Mouse (Mus musculus): ENCODE measurements around the gene Lrrn3.
A peak's percentile ranks its signal among the peaks of the same experiment; 100 is the strongest.

The Lrrn3 gene

DNA sequence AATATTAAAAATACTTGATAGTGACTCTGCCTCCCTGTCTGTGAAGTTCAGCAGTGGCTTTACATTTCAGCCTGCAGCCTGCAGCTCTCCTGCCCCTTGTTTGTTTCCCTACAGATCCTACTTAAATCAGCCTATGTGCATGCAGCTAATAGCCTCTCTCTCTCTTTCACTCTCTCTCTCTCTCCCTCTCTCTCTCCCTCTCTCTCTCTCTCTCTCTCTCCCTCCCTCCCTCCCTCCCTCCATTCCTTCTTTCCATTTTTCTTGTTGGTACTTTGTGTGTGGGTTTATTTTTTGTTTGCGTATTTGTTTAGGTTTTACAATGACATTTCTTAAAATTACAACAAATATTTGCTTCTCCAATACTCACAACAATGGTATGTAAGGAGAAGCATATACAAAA is at the start of gene Lrrn3:
Lrrn3 (minus strand) TSS at position 101 of the 400 bp plus-strand sequence.
- no peak for DNase-seq

DNA sequence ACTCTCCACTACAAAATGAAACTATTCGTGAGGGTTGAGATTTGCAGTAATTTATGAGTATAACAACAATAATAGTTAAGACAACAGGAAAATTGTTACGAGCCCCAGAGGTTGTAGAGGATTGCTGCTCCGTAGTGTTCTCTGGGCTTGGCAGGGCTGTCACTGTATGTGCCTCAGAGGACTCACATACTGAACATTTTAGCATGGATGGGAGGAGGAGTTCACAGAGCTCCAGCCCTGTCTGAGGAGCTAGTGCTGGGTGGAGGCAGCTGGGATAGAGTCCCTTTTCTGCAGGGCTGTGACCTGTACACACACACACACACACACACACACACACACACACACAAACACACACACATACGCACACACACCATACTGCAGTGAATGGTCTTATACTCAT is 42.2 kb upstream of the Lrrn3 start:
- DNase-seq: no peak

DNA sequence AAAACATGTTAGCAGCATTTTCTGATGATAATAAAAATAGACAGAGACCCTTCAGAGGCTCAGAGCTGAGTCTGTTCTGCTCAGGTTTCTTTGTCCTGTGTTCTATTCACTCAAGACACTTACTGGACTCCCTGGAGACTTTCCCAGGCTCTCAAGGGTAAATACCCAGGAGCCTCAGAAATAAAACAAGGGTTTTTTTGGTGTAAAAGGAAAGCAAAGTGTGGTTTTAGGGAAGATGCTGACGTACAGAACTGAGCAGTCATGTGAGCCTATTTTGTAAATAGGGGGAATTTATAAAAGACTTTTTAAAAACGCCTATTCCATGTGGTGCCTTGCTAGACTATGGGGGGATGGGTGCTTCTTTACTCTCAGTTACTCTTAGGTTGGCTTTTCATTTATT is 40.5 kb upstream of the Lrrn3 start:
- DNase-seq: no peak

DNA sequence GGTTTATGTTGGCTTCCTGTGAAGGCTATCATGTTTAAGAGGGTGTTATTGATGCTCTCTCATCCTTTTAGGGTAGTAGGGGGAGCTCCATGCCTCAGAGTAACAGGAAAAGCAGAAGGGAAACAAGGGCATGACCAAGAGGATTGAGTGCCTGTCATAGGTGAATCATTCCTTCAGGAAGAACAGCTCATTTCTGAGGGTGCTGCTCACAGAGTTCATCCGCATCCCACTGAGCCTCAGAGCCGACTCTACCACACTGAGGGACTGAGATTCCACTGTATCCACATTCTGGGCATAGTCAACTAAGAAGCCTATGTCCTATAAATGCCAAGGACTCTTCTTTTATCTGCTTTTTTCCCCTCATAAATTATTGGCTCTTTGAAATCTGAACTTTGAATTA is 35.4 kb upstream of the Lrrn3 start:
- no peak for DNase-seq

DNA sequence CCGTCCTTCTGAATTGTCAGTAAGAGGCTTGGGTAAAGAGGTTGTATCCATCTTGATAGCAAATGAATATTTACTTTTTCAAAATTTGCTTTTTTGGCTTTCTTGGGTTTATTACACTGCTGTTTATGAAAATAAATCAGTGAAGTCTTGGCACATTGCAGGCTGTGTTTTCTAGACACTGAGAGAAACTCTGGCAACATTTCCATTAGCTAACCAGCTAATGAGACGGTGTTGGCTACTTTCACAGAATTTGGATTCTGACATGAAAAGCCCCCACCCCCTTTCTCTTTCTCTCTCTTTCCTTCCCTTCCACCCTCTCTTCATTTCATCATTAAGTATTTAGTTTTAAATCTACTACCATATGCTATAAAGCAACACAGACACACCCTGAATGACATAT is 34.1 kb upstream of the Lrrn3 start:
- no peak for DNase-seq

- DNase-seq: no peak
Measured at GRCm38 (mm10) chr12:41518897-41519296, 32.7 kb upstream of the Lrrn3 start.

DNA sequence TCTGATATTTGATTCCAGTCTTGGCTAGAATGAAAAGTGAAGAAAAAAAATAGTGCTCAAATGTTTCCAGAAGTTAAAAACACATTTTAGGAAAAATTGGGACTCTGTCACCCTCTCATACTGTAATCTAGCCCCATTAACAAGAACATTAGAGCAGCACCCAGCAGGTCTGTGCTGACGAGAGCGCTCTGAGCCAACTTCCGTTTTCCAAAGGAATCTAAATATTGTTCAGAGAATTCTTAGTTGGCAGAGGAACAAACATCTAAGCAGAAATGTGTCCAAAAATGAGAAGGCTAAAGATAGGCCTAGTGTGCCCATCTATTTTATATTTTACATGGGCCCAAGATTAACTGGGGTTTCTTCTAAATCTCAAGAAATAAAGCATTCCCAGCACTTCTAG is 24.4 kb upstream of the Lrrn3 start:
- DNase-seq: no peak

GRCm38 (mm10) chr12:41508610-41509009 is 22.4 kb upstream of the Lrrn3 start:
- DNase-seq: no peak

GRCm38 (mm10) chr12:41500049-41500820 is 14.0 kb upstream of the Lrrn3 start:
- DNase-seq: no peak

DNA sequence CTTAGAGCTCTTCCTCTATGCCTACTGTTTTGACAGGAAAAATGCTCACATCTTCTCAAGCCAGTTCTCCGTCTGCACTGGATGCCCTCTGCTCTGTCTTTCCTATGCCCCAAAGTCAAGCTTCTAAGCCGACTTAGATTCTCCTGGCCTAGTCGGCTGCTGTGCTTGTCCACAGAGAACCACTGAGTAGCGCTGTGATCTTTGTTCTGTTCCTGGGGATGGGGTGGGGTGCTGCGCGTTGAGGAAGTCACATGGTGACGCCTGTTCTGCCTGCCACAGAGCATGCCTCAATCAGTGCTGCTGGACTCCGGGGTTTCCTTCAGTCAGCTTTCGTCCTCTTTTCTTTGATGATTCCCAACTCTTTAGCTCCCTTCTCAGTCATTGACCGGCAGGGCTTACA is 8.4 kb upstream of the Lrrn3 start:
- peak; percentile 33 to 46 for DNase-seq

GRCm38 (mm10) chr12:41487005-41487404 is 774 bp upstream of the Lrrn3 start:
- DNase-seq: peak; percentile 65 to 92

GRCm38 (mm10) chr12:41485512-41486215 is 567 bp downstream of the Lrrn3 start:
- peak; percentile 85 to 90 for DNase-seq

GRCm38 (mm10) chr12:41484689-41485511 is 1.3 kb downstream of the Lrrn3 start:
- DNase-seq: peak; percentile 60 to 67

- peak; percentile 56 to 57 for DNase-seq
Measured at GRCm38 (mm10) chr12:41483593-41484451, 2.4 kb downstream of the Lrrn3 start.

GRCm38 (mm10) chr12:41483091-41483592 is 3.1 kb downstream of the Lrrn3 start:
- peak; percentile 22 to 35 for DNase-seq

DNA sequence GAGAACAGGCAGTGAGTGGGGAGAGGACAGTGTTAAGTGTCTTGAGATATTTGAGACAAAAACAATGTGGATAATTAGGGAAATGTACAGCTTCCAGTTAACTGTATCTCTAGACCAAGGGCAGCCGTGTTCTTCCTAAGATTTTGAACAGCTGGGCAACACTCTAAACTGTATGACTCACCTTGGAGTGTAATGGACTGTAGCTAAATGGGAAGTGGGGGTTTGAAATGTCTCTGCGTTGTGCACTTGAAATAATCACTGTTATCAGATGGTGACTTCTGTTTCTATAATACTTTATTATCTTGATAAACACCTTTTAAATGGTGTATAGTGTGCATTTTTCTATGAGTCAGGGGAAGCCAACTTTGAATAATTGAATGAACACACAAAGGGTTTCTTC is 4.7 kb downstream of the Lrrn3 start:
- no peak for DNase-seq

DNA sequence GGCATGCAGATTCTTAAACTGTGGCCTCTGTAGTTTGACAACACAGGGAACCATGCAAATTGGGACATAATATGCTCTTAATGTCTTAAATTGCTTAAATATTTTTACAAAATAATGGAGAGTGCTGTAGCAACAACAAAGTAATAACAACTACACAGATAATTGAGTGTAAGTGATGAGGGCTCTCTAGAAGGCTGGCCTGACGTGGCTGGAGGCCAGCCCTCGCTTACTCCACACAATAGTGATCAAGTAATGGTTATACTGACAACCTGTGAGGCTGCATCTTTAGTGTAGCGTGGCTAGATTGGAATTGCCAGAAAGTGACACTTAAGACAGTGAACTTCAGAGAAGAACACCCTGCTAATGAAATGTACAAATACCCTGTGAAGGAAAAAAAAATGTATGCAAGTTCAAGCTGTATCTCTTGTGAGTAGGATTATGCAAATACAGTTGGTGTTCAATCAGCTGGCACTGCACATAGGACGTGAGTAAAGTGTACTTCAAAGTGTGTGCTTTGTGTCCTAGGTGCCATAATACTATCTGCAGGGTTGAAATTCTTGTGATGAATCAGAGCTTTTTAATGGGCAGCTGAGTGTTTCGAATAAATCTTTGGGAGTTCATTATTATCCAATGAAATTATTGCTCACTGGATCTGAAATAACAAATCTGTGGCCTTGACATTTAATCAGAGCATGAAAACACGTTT is 17.0 kb downstream of the Lrrn3 start:
- DNase-seq: no peak

GRCm38 (mm10) chr12:41468374-41468991 is 17.7 kb downstream of the Lrrn3 start:
- DNase-seq: no peak

DNA sequence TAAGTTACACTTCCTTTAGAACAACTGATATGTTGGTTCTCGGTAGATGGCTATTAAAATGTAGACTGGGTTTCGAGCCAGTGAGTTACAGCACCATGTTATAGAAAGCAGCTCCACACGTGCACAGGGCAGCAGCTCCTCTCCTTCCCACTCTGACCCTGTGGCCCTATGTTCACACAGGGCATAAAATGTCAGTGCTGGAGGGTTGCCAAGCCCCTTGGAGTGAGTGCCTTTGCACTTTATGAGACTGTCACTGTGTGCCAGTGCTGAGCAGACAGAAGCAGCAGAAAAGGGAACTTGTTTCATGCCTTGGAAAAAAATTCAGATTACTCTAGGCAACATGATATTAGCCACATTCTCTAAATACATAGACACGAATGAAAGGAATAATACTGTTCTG is 47.8 kb downstream of the Lrrn3 start:
- DNase-seq: peak; percentile 75 to 84

- DNase-seq: peak; percentile 69 to 70
Measured at GRCm38 (mm10) chr12:41436206-41436985, 49.8 kb downstream of the Lrrn3 start.

Data from cerebellum, postnatal 10 days (tissue).